Mouse (Mus musculus) adrenal gland, postnatal 10 days (tissue): ENCODE results near the gene Galnt6. TPM values are rescaled to one million over a fixed set of nuclear protein-coding genes. Genes with fewer than 3 reads are reported as not detected.
A peak's percentile ranks its signal among the peaks of the same experiment; 100 is the strongest.

Experiments used
- DNase-seq: peaks from one replicate; pipeline ENCODE4 v3.0.0; 2021; ENCODE audit warnings: mixed read lengths
- total RNA-seq, 2 experiments: library from RNA; stranded (reverse); gene quantifications; 2 replicates each; pipeline ENCODE4 v1.2.3; 2021

Gene Galnt6
- total RNA-seq, 2 experiments from 2014 or later: 9.6 to 9.9 TPM

DNA sequence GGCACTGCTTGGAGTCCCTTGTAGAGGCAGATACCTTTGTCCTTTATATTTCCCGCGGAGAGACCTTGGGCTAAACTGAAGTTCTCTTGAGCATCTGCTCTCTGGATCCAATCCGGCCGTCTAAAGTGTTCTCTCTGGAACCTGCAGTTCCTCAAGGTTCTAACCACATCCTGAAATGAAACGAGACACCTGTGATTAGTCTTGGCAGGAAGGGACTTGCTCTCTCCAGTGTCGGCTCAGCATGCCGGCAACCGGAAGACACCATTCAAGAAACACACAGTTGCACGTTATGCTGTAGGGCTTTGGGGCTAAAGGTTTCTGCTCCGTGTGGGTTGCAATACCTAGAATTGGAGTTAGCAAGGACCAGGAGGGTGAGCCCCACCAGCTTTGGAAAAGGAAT, 9.1 kb downstream of the Galnt6 start:
- no peak for DNase-seq

DNA sequence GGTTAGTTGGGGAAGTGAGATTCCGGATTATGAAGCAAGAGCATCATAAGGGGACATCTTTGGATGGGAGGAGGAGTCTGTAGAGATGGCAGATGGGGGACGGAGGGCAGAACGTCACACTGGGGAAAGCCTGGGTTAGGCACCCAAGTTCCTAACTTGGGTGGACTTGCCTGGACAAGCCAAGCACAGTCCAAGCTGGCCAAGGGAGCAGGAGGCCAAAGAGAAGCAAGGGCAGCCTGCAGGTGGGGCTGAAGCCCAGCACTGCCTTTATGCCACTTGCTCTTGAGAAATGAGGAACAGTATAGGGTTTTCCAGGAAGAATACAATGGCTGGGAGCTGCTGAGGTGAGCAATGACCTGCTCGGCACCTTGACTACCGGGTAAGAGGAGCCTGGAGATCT, 10.0 kb downstream of the Galnt6 start:
- no peak for DNase-seq

DNA sequence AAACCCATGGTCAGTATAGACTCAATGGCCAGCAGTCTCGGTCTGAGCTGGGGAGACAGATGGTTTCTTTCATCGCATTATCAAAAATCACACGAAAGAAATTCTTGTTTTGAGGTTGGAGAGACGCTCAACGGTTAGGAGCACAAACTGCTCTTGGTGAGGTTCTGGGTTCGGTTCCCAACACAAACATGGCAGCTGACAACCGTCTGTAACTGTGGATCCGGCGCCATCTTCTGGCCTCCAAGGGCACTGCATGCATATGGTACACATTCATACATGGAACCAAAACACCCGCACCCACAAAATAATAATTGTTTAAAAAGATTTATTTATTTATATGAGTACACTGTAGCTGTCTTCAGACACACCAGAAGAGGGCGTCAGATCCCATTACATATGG, 10.6 kb downstream of the Galnt6 start:
- no peak for DNase-seq

DNA sequence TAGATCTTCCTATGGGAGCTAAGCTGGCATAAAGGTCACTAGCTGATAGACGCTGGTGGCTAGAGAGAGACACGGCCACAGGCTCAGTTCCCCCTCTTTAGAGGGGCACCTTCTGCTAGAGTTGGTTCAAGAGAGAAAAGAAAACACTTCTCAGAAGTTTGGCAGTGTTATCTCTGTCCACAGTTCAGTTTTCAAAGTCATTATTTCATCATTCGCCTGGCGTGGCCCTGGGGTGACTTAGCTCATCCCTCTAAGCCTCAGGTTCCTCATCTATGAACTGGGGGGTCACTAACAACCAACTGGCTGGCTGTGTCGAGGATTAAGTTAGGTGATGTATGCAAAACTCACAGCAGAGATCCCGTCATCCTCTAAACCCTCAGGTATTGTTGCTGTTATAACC, 11.2 kb downstream of the Galnt6 start:
- no peak for DNase-seq

DNA sequence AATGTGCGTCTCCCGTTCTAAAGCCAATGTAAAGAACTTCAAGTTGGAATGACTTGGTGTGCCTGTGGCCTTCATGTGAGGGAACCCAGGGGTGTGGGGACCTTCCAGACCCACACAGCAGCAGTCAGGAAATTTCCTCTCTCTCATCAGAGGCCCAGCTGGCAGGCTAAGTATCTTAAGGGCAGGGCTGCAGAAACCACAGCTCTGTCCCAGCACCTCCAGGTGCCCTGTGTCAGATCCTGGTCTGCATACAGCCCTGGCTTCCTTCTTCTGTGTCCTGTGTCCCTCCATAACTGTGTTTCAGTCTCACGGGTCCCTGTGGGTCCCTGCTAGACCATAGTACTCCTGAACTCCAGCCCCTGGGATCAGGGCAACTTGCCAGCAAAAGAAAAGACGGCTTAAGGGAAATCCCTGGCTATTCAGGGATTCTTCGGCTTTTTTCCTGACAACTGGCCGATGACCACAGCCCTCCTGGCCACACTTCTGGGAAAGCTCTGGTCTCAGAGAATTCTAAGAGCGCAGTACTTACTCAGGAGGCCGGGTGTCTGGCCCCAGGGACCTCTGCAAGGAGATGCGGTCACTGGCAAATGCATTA, 13.7 kb downstream of the Galnt6 start:
- DNase-seq: no peak

DNA sequence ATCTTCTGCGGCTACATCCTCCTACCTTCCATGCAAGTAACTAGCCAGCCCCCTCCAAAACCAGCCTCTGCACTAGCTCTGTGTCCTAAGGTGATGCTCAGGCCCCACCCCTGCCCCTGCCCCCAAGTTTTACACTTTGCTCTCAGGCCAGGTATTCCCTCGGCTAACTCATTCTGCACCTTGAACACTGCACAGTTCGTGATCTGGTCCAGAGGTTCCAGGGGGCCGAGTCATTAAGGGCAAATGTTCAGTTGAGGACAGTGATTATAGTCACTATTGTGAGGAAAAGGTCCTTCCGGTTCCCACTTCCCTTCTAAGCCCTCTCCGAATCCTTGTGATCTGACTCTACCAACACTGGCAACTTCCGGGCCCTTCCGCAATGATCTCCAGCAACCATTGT, 14.7 kb downstream of the Galnt6 start:
- DNase-seq: no peak

DNA sequence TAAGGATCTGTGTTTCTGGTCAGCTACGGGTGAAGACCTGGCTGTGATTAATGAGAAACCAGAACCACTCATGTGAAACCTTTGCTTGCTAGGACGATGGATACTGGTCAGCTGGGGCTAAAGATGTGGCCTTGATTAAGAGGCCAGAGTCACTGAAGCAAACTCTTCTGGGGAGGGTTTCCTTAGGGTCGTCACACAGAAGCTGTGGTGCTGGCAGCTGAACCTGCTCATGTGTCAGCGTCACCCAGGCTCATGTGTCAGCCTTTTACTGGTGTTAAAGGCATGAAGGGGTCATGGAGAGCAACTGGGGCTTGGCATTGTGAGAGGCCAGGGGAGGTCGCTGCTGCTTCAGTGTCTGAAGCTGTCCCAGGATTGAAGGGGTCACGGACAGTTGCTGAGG, 18.3 kb downstream of the Galnt6 start:
- DNase-seq: no peak

DNA sequence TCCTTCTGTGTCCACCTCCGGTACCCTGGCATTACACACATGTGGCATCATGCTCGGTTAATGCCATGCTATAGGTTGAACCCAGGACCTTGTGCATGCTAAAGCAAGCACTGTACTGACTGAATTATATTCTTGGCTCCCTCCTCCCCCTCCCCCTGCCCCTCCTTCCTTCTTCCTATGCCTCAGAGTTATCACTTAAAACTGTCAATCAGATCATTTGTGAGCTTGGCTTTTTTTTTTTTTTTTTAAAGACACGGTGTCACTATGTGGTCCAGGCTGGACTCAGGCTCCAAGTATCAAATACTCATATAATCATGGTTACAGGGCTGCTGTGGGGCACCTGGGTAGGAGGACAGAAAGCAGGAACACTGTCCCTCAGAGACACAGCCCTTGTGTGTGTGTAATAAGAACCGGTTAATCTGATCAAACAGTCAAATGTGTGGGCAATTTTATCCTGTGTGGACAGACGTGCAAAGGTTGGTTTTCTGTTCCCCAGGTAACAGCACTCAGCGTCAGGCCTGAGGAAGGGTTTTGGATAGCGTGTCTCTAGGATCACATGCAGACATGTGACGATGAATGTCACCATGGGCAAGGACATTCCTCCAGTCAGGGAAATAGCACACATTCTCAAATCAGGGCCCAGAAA, 20.6 kb downstream of the Galnt6 start:
- no peak for DNase-seq

DNA sequence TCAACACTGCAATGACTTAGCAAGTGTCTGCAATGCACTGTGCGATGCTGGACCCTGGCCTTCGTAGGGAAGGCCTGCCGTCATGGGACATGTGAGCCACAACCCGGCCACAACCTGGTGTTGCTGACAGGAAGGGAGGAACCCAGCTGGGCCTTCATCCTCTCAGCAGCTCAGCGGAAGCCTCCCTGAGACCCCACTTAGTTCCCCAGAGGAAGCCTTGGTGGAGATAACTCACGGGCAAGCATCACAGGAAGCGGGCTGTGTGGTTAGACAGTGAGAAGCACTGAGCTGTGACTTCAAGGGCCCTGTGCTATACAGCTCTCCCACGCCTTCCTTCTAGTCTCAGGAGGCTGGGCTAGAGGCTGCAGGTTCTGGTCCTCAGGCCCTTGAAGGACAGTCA, 22.9 kb downstream of the Galnt6 start:
- no peak for DNase-seq

DNA sequence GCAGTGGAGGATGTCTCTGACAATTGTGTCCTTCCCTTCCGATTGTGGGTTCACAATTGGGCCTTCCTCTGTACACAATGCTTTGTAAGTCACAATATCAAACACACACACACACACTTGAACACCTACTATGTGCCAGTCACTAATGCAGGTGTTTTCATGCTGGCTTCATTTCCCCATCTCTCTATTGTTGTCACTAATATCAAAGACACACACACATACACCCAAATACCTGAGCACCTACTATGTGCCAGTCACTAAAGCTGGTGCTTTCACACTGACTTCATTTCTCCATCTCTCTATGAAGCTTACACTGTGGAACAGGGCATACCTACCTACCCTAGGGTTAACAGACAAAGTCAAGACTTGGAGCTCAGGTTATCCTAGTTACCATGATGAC, 23.8 kb downstream of the Galnt6 start:
- no peak for DNase-seq

DNA sequence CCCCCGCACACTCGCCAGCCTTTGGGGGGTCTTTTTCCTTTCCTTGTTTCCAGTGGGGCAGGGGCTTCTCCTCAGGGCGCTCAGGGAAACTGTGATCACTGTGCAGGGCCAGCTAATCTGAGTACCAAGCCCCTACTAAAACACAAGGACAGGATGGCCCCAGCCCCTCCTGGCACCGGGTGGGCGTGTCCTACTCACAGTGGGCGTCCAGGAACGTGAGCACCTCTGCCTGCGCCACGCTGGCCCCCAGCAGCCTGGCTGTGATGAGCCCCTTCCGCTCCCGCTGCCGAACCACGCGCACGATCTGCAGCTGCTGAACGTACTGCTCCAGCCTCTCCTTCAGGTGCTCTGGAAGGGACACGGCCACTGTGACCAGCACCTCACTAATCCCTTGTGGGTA, 25.3 kb downstream of the Galnt6 start:
- DNase-seq: no peak

DNA sequence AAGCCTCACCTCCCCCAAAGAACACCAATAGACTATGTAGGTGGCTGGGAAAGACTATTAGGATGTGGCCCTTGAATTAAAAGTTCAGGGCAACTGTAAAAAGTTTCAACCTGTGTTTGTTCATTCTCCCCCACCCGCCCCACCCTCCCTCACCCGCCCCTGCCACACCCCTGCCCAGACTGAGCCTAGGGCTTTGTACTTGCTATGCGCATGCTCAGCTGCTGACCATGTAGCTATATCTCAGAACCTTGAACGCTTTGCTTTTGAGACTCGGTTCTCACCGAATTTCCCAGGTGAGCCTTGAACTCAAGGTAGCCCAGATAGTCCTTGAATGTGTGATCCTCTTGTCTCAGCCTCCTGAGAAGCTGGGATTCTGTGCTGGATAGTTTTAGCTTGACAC, 27.3 kb downstream of the Galnt6 start:
- no peak for DNase-seq

DNA sequence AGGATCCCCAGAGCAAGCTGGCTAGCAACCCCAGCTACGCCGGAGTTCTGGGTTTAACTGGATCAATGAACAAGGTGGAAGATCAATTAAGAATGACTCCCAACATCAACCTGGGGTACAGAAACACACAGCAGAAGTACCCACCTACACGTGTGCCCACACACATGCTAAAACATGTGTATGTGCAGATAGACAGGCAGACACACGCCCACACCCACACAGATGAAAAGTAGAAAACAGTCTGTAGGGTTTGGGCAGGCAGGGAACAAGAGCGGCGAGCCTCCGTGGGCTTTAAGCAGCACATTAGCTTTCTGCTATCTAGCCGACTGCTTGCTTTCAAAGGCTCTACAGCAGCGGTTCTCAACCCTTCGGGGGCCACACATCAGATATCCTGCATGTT, 28.1 kb downstream of the Galnt6 start:
- no peak for DNase-seq

DNA sequence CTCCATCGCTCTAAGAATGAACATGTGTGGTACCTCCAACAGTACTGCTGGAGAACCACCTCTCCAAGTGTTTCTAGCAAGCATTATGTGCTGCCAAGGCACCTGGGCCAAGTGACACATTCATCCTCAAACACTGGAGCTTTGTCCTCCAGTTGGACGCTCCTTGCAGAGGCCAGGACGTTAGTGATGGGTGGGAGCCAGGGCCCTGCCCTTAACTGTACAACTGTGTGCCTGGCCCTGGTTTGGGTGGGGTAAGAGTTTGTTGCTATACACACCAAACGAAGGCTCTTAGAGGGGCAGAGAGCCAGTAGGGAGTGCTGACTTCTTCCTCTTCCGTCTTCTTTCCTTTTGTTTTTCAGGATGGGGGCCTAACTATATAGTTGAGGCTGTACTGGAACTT, 28.8 kb downstream of the Galnt6 start:
- DNase-seq: no peak

DNA sequence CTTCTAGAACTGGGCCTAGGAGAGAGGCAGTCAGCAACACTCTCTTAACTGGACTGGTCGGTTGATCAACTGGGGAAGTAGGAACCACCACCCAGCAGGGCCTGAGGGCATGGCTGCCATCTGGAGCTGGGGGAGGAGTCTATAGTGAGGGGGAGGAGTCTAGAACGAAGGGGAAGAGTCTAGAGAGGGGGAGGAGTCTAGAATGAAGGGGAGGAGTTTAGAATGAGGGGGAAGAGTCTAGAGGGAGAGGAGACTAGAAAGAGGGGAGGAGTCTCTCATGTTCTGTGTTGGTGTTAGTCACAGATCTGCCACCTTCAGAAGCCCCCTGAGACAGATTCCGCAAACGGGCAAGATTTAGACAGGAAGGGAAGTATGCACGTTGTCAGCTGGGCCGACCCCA, 29.8 kb downstream of the Galnt6 start:
- no peak for DNase-seq

DNA sequence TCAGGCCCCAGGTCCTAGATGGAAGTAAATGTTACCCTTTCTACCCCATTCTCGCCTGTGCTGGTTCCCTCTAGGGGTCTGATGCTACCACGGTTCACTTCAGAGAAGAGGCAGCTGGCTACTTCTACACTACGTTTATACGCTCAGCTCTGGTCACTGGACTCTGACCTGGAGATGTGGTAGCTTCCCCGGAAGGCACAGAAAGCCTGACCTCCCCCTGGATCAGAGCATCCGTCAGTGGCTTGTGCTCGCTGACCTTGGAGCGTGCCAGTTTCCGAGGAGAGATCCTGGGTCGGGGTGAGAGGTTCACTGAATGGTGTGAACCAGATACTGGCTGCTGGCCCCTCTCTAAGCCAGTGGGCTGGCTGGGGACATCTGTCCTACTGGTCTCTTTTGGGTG, 31.1 kb downstream of the Galnt6 start:
- DNase-seq: no peak

DNA sequence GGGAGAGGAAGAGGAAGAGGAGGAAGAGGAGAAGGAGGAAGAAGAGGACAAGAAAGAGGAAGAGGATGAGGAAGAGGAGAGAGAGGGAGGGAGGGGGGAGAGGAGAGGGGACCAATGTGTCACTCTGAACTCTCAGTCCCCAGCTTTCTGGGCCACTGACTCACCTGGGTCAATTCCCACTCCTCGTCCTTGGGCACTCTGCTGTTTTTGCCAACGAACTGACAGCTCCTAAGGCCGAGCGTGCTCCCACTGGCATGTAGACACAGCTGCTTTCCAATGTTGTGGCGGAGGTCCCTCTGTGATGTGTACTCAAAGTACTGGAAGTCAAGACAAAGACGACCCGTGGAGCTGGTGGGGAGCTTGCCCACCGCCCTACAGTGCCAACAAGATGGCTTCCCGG, 34.8 kb downstream of the Galnt6 start:
- peak; percentile 74 for DNase-seq

DNA sequence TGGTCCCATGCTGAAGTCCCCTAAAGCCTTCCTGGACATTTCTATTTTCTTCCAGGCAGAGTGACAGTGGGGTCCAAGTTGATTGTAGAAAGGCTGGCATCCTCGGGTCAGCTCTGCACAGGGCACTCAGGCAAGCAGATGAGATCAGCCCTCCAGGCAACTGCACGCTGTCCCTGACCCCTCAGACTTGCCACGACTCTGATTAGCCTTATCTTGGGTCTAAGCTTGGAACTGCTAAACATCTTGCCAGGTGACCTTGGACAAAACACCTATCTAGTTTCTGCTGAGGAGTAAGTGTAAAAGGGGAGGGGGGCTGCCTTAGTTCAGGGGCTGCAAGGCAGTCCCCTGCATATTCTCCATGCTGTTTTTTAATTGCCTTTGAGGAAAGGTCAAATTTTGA, 37.2 kb downstream of the Galnt6 start:
- no peak for DNase-seq

DNA sequence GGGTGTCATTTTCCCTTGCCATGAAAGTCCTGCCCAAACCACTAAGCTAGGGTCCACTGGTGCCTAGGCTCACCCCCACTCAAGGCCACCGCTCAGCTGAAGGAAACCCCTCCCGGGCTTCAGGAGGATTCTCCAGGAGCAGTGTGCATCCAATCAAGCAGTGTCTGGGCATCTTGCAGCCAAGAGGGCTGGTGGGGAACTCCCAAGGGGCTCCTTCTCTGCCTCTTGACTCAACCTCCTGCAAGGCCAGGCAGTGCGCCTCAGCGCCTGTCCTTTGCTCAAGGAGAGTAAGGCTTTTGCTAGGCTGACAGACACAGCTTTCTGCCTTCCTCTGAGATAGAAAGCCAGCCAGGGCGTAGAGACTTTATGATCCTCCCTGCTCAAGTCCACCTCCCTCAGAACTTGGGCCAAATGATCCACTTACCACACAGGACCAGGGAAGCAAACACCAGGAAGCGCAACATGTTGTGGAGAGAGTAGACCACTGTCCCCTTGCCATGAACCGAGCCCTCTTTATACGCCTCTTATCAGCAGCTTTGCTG, 41.7 kb downstream of the Galnt6 start, which contains the start of gene Cela1:
Gene Cela1 (minus strand): TSS at position 492 of the 542 bp plus-strand sequence.
- peak; percentile 51 for DNase-seq

DNA sequence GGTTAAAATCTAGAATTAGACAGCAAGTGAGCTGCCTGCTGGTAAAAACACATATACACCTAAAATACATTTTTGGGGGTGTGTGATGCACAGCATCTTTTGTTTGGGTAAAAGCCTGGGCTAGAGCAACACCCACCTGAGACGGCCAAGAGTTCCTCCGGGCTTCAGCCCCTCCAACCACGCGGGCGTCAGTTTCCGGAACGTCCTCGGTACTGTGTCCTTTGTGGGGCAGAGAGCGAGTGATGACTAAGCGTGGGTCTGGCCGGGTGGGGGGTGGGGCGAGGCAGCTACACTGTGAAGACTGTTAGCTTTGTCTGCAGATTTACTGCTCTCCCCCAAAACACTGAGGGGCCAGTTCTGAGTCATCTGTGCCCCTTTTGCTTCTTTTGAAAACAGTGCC, 42.2 kb downstream of the Galnt6 start:
- DNase-seq: peak; percentile 69

DNA sequence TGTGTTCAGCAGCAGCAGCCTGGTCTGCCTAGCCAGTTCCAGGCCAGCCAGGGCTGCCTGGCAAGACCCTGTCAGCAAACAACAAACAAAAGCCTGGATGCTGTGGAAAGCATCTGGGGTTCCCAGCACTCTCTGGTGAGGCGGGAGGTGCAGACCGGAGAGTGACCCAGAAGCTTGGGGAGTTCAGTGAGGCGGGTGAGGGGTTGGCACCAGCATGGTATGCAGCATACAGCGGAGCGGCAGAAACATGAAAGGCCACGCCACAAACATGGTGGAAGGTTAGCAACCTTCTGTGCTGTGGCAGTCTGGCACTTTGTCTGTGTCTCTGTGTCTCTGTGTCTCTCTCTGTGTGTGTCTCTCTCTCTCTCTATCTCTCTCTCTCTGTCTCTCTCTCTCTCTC, 42.7 kb downstream of the Galnt6 start:
- DNase-seq: no peak

DNA sequence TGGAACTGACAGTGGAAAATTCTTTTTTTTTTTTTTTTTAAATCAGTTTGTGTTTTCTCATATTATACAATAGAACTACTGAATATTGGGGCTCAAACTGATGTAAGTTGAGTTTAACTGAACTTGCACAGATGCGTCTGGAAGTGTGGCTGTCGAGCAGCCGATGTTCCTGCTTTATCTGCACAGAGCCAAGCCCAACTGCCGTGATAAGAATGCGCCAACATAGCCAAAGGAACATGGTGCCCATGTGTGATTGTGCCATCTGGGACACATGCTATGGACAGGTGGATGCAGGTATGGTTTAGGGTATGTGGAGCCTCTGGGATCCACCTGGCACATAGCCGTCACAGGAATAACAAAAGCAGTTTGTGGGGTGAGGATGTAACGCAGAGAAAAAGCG, 43.3 kb downstream of the Galnt6 start:
- no peak for DNase-seq

DNA sequence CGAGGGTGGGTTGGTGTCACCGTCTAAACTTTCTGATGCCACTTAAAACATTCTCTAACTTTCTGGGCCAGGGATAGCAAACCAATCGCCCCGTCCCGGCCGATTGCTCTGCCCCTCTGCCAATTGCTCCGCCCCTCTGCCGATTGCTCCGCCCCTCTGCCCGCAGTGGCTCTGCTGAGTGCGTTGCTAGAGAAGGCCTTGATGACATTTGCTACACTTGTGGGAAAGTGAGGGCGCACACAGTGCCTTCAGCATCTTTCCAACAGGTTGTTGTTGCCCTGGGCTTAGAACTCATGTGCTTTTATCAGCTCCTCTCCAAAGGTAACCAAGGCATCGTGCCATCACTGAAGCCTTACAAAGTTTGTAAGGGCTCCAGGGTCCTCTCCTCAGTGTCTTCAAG, 43.9 kb downstream of the Galnt6 start:
- DNase-seq: no peak

DNA sequence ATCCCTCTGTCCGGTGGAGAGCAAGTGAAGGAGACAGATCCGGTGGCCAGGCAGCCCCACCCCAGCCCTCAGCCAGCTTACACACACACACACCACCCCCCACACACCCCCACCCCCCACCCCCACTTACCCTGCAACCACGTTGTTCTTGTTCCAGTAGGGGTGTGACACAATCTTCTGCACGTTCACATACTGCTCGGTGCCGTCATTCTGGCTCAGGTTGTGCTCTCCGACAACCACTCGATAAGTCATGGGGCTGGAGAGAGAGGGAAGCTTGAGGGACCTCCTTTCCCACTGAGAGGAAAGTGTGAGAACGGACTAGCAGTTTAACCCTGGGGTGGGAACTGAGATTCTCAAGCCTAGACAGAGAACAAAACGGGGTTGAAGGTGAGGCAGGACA, 44.7 kb downstream of the Galnt6 start:
- DNase-seq: no peak
